Mouse (Mus musculus): ENCODE results near the gene Ptch1.

GRCm38 (mm10) chr13:63593469-63594050, 20.2 kb upstream of the Ptch1 start:
- TF ChIP-seq CTCF (IDR thresholded peaks at IDR 0.05; ENCODE audit: low read depth) (no peak), EP300 (IDR thresholded peaks at IDR 0.05; ENCODE audit: low read depth) (no peak)
